Mouse (Mus musculus) urinary bladder, postnatal 14 days (tissue): ENCODE data around the gene 3110082J24Rik.

Source experiments
- DNase-seq: peaks from one replicate; pipeline ENCODE4 v3.0.0; 2021; ENCODE audit warnings: low spot score

3110082J24Rik gene

GRCm38 (mm10) chr5:30105668-30106300 is at the start of gene 3110082J24Rik:
3110082J24Rik (minus strand) TSS chr5:30106086.
- no peak for DNase-seq

DNA sequence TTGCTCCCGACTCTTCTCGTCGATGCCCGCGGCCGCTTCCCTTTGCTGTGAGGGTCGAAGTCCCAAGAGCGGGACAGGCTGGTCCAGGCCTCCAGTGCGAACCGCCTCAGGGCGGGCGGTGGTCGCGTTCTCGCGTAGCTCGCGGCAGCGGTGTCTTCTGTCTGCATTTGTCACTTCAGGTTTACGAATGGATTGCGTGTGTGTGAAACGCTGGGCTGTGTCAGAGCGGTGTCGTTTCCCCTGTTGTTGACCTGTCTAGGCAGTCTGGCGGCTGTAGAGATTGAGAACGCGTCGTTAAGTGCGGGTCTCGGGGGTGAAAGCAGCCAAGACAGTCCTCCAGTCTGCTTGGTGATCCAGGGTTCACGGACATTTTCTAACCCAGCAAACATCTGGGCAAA is 49.5 kb upstream of the 3110082J24Rik start:
- DNase-seq = no peak

DNA sequence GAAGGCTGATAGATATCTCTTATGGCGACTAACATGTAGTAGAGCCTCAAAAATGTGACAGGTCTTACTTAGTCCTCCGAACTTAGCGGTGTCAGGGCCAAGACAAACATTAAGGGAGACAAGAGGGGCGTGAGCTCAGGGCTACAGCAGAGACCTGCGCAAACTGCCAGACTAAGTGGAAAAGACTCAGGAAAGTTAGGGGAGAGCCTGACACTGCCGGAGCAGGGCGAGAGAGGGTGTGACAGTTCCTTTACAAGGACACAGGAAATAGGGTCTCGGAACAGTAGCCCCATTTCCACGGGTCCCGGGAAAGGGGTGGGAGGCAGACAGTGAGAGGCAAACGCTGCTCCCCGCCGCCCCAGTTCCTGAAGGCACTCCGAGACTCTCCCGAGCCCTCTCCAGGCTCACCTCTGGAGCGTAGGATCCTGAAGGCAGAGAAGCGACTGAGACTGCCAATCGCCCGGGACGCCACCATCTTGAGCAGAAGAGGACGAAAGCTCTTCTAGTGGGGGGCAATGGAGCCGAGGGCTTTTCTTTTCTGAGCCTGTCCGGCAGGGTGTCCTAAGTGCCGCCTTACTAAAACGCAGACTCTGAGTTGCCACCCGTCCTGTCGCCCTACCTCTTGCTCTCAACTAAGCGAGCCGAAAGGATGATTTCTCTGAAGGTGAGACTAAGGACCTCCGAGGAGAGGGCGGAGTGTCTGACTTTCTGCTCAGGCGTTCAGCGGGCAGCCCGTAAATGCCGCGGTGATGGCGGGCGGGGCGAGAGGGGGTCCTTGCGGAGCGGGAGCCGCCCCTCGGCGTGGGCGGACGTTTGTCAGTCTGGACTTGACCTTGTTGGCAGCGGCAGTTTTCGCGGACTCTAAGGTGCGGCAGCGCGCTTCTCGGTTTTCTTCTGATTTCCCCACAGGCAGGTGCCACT is 48.8 kb upstream of the 3110082J24Rik start, which contains the start of the genes Hadha and Hadhb:
Gene Hadha (minus strand): TSS at position 689 of the 921 bp plus-strand sequence.
Gene Hadhb (plus strand): TSS at position 775 of the 921 bp plus-strand sequence.
- DNase-seq = peak; percentile 95

GRCm38 (mm10) chr5:30154013-30154412 is 48.1 kb upstream of the 3110082J24Rik start:
- no peak for DNase-seq

DNA sequence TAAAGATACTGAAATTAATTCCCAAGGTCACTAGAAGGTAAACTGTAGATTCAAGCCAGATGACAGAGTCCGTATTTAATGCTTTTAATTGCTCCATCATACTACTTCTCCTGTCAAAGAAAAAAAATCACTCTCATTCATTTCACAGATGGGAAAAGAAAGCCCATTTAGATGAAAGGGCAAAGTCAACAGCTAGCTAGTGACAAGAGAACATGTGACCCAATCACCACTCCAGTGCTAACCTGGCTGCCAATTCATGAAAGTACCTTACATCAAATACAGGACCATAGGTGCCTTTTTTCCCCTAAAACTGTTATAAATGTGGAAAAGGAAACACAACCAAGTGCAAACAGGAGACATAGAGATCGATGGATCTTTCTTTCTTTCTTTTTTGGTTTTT is 47.3 kb upstream of the 3110082J24Rik start:
- DNase-seq = no peak

DNA sequence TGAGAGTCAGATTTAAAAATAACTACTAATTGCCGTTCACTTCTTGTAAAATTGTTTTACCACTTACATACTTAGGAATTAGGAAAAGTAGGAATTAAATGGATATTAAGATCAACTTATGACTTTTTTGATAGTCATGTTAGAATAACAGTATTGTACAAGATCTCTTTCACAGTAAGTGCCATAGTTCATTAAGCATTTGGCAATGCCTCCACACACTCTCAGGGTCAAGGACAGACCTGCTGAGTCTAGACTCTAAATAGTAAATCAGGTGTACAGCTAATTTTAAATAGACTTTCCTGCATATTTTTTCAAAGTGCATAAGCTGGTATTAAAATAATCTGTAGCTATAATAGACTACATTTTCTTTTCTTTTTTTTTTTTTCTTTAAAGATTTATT is 46.5 kb upstream of the 3110082J24Rik start:
- DNase-seq = no peak

- DNase-seq = peak; percentile 22
Observed at GRCm38 (mm10) chr5:30152007-30152406, 46.1 kb upstream of the 3110082J24Rik start.

DNA sequence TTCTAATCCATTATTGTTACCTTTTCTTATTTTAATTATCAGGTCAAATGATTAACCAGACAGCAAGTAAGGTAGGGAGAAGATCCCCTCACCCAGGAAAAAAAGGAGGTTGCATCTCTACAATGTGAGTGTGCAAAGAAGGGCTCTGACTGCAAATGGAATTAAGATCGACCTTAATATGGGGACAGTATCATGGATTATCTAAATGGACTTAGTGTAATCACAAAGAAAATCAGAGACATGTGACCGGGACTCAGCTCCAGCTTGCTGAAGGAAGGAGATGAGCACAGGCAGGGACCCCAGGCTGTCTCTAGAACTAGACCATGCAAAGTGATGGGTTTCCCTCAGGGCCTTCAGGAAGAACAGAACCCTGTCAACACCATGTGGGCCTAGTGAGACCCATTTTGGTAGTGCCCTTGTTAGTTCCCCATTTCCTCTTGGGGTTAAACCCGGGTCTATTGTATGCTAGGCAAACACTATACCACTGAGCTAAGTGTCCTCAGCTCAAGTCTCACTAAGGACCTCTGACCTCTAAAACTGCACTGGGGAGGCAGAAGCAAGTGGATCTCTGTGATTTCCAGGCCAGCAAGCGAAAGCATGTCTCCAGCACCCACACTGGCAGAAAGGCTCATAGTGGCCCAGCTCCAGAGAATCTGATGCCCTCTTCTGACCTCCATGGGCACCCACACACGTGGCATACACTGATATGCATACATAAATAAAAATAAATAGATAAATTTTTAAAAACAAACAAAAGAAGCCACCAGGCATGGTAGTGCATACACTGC is 42.4 kb upstream of the 3110082J24Rik start:
- no peak for DNase-seq

GRCm38 (mm10) chr5:30146526-30146925 is 40.6 kb upstream of the 3110082J24Rik start:
- no peak for DNase-seq

DNA sequence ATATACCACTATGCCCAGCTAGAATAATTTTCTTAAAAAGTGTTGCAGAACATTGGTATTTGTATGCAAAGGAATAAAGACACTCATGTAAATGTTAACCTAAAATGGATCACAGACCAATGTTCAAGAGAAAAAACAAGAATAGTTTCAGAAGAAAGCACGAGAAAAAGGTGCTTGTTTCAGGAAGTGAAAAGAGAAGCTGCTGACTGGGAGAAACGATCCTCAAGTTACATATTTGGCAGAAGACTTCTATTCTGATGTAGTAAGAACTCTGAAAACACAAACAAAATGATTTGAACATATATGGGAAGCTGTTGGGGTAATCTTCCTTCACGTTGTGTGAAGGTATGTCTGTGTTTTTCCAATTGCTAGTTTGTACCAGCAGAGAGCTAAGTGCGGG is 32.3 kb upstream of the 3110082J24Rik start:
- DNase-seq = no peak

- no peak for DNase-seq
Observed at GRCm38 (mm10) chr5:30137271-30137670, 31.4 kb upstream of the 3110082J24Rik start.

DNA sequence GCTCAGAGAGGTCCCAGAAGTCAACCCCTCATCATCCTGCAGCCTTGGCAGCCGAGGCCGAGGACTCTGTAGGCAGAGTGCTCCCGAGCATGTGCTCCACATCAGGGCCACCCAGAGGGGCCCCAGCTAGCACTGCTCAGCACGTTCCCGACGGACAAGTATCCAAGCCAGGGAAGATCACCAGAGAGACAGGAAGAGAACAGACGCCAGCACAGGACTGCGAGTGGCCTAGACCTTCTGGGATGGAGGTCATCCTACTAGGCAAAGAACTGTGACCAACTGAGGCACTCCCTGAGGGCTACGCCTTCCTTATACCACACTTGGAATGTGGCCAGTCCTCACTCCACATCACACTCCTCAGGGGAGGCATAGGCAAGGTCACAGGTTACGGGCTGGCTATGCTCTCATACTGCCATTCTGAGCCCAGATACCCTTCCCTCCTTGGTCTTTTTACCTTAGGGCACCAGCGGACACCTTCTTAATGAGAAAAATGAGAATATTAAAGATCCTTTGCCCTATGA is 29.9 kb upstream of the 3110082J24Rik start:
- DNase-seq = no peak

GRCm38 (mm10) chr5:30132173-30132572 is 26.3 kb upstream of the 3110082J24Rik start:
- DNase-seq = no peak

DNA sequence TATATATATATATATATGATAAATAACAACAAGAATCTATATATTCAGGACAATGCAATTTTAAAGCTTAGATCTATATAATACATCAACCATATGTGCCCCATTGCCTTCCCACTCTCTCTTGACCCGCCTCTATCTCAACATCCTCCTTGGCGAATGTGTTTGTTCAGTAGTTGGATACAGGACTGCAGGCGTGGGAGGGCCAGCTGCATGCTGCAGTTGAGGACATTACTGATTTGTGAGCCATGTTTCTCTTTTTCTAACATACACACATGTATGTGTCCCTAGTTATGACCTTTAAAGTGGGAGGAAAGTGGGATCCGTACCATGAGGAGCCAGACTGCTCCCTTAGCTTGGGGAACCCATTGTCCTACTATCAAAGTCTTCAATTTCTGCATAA is 25.4 kb upstream of the 3110082J24Rik start:
- no peak for DNase-seq

- DNase-seq = no peak
Observed at GRCm38 (mm10) chr5:30128680-30129079, 22.8 kb upstream of the 3110082J24Rik start.

GRCm38 (mm10) chr5:30127921-30128597 is 22.2 kb upstream of the 3110082J24Rik start:
- DNase-seq = no peak

- no peak for DNase-seq
Observed at GRCm38 (mm10) chr5:30126756-30127155, 20.9 kb upstream of the 3110082J24Rik start.

- DNase-seq = no peak
Observed at GRCm38 (mm10) chr5:30125587-30125986, 19.7 kb upstream of the 3110082J24Rik start.

- no peak for DNase-seq
Observed at GRCm38 (mm10) chr5:30122481-30122880, 16.6 kb upstream of the 3110082J24Rik start.

DNA sequence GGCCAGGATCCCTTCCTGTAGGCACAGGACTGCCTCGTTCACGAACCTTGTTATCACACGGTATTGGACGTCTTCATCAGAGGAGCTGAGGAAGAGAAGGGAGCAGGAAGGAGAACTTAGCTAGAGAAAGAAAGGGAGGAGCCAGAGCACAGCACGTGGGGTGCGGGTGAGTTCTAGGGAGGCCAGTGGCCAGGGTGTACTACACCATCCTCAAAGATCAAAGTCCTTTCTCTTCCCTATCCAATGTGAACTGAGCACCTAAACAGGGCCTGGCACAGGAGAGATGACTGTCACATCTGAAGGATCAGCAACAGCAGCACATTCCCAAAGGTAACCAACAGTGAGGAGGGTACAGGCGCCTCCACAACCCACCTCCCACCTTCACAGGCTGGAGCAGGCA is 14.2 kb upstream of the 3110082J24Rik start:
- DNase-seq = no peak

DNA sequence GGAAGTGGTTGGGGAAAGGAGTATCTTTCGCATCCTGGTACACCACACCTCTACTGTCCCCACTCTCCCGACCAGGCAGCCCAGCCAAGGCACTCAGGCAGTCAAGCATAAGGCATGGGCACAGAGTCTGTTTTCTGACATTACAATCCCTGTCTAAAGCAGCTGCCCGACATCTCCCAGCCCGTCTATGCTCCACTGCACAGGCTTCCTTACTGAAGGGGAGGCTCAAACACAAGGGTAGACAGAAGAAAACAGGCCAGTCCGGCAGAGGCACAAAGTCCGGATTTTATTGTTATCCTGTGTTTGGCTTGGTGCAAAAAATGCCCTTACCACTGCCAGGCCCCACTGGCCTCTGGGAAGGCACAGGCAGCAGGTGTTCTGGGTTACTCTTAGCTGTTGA is 13.3 kb upstream of the 3110082J24Rik start:
- DNase-seq = no peak
